Mouse (Mus musculus) hindbrain, embryonic 13.5 days (tissue): ENCODE measurements around the gene Cic. TPM values are rescaled to one million over a fixed set of nuclear protein-coding genes. Genes with fewer than 3 reads are reported as not detected.

Experiments
- ATAC-seq: fragments of 200-750 bp; cut with Nextera tagmentation; 2 replicates; pipeline ENCODE4 v1.8.0; 2017; ENCODE audit warnings: moderate TSS enrichment; ENCODE audit not compliant: low FRiP score
- H3K27ac ChIP-seq: fragments of 300-500 bp; sonication (generic); 2 replicates; pipeline ENCODE4 v1.5.1; 2015; ENCODE audit warnings: inconsistent platforms, mild to moderate bottlenecking, moderate library complexity
- H3K27me3 ChIP-seq: fragments of 300-500 bp; sonication (generic); 2 replicates; pipeline ENCODE4 v1.6.1; 2015; ENCODE audit warnings: mild to moderate bottlenecking, inconsistent platforms
- H3K36me3 ChIP-seq: fragments of 300-500 bp; sonication (generic); 2 replicates; pipeline ENCODE4 v1.6.1; 2015; ENCODE audit warnings: mild to moderate bottlenecking, inconsistent platforms
- H3K4me1 ChIP-seq: fragments of 300-500 bp; sonication (generic); replicated peaks from 2 replicates; pipeline ENCODE4 v1.6.1; 2015; ENCODE audit warnings: inconsistent platforms
- H3K4me2 ChIP-seq: fragments of 300-500 bp; sonication (generic); 2 replicates; pipeline ENCODE4 v1.6.1; 2015; ENCODE audit warnings: inconsistent platforms, mild to moderate bottlenecking, moderate library complexity
- H3K4me3 ChIP-seq: fragments of 300-500 bp; sonication (generic); 2 replicates; pipeline ENCODE4 v1.5.1; 2015; ENCODE audit warnings: mild to moderate bottlenecking, inconsistent platforms
- H3K9ac ChIP-seq: fragments of 300-500 bp; sonication (generic); 2 replicates; pipeline ENCODE4 v1.6.1; 2015; ENCODE audit warnings: mild to moderate bottlenecking, inconsistent platforms
- H3K9me3 ChIP-seq: fragments of 300-500 bp; sonication (generic); 2 replicates; pipeline ENCODE4 v1.6.1; 2016; ENCODE audit warnings: inconsistent platforms
- WGBS: fragments of 180-500 bp; shearing (Covaris S2); methylation state at CpG from one replicate; pipeline ENCODE4 v1.1.7; 2015; 5-methylcytosine and 5-hydroxymethylcytosine counted together
- polyA plus RNA-seq: library from polyadenylated mRNA; unstranded; fragments of >200 nt; fragmentation: Nextera tagmentation; extraction: Ambion mirVana; gene quantifications from 2 replicates; pipeline ENCODE4 v1.2.1, GENCODE M21; 2015

Gene Cic
- polyA plus RNA-seq, 1 experiment from 2014 or later: 36.9 TPM

GRCm38 (mm10) chr7:25233061-25233460, 34.4 kb upstream of the Cic start:
- Histone ChIP-seq H3K27me3 (no peaks in the 10 kb centered on the region), H3K4me2 (no peak overlapping the region), H3K36me3 (peaks cover 74% of the 10 kb centered on the region), H3K27ac (no peak overlapping the region), H3K4me1 (peaks cover 27% of the 10 kb centered on the region), H3K9me3 (no peaks in the 10 kb centered on the region), H3K9ac (no peak overlapping the region), H3K4me3 (no peak overlapping the region)
- ATAC-seq: no peak
- WGBS: 86% methylated on average over 2 of the region's 2 CpGs

DNA sequence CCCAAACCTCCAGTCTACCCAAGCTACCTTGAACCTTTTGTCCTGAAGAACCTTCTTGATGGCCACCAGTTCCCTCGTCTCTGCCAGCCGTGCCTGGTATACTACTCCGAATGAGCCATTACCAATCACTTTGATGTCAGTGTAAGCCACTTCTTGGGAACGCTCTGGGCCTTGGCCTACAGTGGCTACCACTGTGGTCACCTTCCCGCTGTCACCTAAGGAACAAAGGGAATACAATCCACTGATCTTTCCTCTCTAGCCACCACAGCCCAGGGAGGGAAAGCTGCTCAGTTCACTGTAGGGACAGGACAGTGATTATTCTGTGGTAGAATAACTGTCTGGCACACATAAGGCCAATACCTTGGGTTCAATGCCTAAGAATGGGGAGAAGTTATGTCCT, 32.0 kb upstream of the Cic start:
- ATAC-seq: no peak
- Histone ChIP-seq H3K9me3 (no peaks in the 10 kb centered on the region), H3K4me1 (peaks cover 33% of the 10 kb centered on the region), H3K4me3 (peak overlapping the region; percentile 82; the same call in 1 of the 2 replicates), H3K36me3 (peaks cover 49% of the 10 kb centered on the region), H3K27me3 (no peaks in the 10 kb centered on the region), H3K9ac (peak overlapping the region; percentile 97), H3K27ac (no peak overlapping the region), H3K4me2 (peak overlapping the region; percentile 63; the same call in 1 of the 2 replicates)
- 95% methylated on average over 5 of the region's 5 CpGs for WGBS

DNA sequence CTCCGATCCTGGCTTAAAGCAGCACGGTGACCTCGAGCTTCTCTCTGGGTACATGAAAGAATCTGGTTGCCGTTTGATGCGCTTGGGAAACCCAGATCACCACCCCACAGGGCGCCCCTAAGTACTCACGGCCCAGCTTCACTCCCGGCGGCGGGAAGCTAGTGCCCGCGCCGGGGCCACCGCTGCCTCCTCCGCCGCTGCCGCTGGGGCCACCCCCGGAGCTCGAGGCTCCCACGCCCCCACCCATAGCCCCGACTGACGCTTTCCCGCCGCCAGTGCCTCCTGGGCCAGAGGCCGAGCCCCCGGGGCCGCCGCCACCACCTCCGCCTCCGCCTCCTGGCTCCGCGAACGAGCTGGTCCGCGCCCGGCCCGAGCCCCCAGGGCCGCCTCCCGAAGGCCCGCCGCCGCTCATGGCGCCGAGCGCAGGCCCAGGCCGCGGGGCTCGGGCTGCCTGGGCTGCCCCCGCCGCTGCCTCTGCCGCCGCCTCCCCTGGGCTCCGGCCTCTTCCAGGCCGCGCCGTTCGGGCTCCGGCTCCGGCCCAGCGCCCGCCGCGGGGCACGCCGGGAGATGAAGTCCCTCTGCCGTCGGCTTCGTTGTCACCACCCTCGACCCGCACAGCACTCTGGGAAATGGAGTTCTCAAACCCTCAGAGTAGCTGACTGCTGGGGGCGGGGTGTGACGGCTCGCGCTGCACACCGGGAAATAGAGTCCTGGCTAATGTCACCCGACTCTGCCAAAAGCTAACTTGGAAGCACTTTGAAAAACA, 30.1 kb upstream of the Cic start, which contains the start of gene Gsk3a:
Gene Gsk3a (minus strand): TSS at position 603 of the 766 bp plus-strand sequence.
- peak within 1 kb of the TSS; percentile 97 for H3K9ac ChIP-seq
- H3K27ac ChIP-seq: peak within 1 kb of the TSS; percentile 89
- ATAC-seq: peak; percentile 88
- H3K9me3 ChIP-seq: no peaks in the 10 kb centered on the region
- H3K4me1 ChIP-seq: peaks cover 33% of the 10 kb centered on the region
- H3K27me3 ChIP-seq: no peaks in the 10 kb centered on the region
- WGBS: under 1% methylated on average over 76 of the region's 76 CpGs
- H3K36me3 ChIP-seq: peaks cover 30% of the 10 kb centered on the region
- H3K4me3 ChIP-seq: peak within 1 kb of the TSS; percentile 82
- H3K4me2 ChIP-seq: peak within 1 kb of the TSS; percentile 63

DNA sequence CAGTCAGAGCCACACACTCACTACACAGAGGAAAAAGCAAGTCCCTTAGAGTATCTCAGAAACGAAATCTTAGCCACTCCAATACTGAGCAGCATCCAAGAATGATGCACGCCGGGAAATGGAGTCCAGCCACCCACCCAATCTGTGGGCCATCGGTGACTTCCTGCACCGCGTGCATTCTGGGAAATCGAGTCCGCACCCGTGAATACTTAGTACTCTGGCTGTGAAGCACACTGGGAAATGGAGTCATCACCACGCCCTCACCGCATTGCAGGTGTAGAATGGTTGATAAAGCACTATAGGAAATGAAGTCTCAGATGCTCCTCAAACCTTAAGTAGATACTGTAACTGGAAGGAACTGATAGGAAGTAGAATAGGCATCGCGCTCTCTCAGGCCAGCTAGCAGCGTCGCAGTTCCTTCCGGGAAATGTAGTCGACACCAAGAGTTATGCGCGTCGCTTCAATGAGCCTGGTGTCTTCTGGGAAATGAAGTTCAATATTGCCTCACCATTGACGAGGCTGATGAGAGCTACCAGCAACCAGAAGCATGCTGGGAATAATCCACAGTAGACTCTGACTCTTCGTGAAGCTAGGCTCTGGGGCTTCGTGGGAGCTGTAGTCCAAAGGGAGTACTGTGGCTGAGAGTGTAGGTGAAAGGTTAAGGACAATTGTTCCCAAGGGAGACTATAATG, 29.3 kb upstream of the Cic start:
- Histone ChIP-seq H3K36me3 (peaks cover 23% of the 10 kb centered on the region), H3K9me3 (no peaks in the 10 kb centered on the region), H3K27me3 (no peaks in the 10 kb centered on the region), H3K4me2 (peak overlapping the region; percentile 63), H3K9ac (peak overlapping the region; percentile 97), H3K4me1 (peaks cover 33% of the 10 kb centered on the region), H3K27ac (peak overlapping the region; percentile 89), H3K4me3 (peak overlapping the region; percentile 82)
- ATAC-seq: peak; percentile 94
- WGBS: under 1% methylated on average over 23 of the region's 23 CpGs

- peak; percentile 41 for ATAC-seq
- 4% methylated on average over 30 of the region's 30 CpGs for WGBS
- H3K9ac ChIP-seq: peak overlapping the region; percentile 43; the same call in 1 of the 2 replicates
Measured at GRCm38 (mm10) chr7:25238829-25239623, 28.5 kb upstream of the Cic start.

GRCm38 (mm10) chr7:25240631-25241030, 26.9 kb upstream of the Cic start:
- no peaks in the 10 kb centered on the region for H3K27me3 ChIP-seq
- peaks cover 28% of the 10 kb centered on the region for H3K4me1 ChIP-seq
- ATAC-seq: no peak
- WGBS: 71% methylated on average over 7 of the region's 7 CpGs
- 0 out of 2 replicates have a peak overlapping the region, but pooled peaks have one; percentile 30 for H3K27ac ChIP-seq
- H3K4me3 ChIP-seq: no peak overlapping the region
- 0 out of 2 replicates have a peak overlapping the region, but pooled peaks have one; percentile 19 for H3K9ac ChIP-seq
- peaks cover 11% of the 10 kb centered on the region for H3K36me3 ChIP-seq
- H3K4me2 ChIP-seq: no peak overlapping the region
- H3K9me3 ChIP-seq: no peaks in the 10 kb centered on the region

More at GRCm38 (mm10) chr7:25238829-25239623, 28.5 kb upstream of the Cic start:
- H3K4me1 ChIP-seq: peaks cover 33% of the 10 kb centered on the region
- H3K27me3 ChIP-seq: no peaks in the 10 kb centered on the region
- peaks cover 14% of the 10 kb centered on the region for H3K36me3 ChIP-seq
- H3K4me3 ChIP-seq: peak overlapping the region; percentile 82
- H3K4me2 ChIP-seq: peak overlapping the region; percentile 63
- peak overlapping the region; percentile 89 for H3K27ac ChIP-seq
- no peaks in the 10 kb centered on the region for H3K9me3 ChIP-seq

- H3K36me3 ChIP-seq: peaks cover 11% of the 10 kb centered on the region
- H3K27me3 ChIP-seq: no peaks in the 10 kb centered on the region
- ATAC-seq: no peak
- H3K4me3 ChIP-seq: no peak overlapping the region
- H3K4me1 ChIP-seq: peaks cover 28% of the 10 kb centered on the region
- no peak overlapping the region for H3K9ac ChIP-seq
- WGBS: 47% methylated on average over 2 of the region's 2 CpGs
- H3K4me2 ChIP-seq: no peak overlapping the region
- H3K9me3 ChIP-seq: no peaks in the 10 kb centered on the region
- peak overlapping the region; percentile 30; the same call in 1 of the 2 replicates for H3K27ac ChIP-seq
Measured at GRCm38 (mm10) chr7:25241062-25241461, 26.4 kb upstream of the Cic start.

GRCm38 (mm10) chr7:25243361-25243760, 24.1 kb upstream of the Cic start:
- no peak overlapping the region for H3K4me3 ChIP-seq
- H3K9ac ChIP-seq: no peak overlapping the region
- H3K27ac ChIP-seq: no peak overlapping the region
- no peaks in the 10 kb centered on the region for H3K9me3 ChIP-seq
- WGBS: 95% methylated on average over 4 of the region's 4 CpGs
- ATAC-seq: no peak
- H3K27me3 ChIP-seq: no peaks in the 10 kb centered on the region
- peaks cover 41% of the 10 kb centered on the region for H3K4me1 ChIP-seq
- no peak overlapping the region for H3K4me2 ChIP-seq
- peaks cover 11% of the 10 kb centered on the region for H3K36me3 ChIP-seq

- no peak overlapping the region for H3K4me3 ChIP-seq
- no peaks in the 10 kb centered on the region for H3K27me3 ChIP-seq
- H3K4me2 ChIP-seq: no peak overlapping the region
- no peak overlapping the region for H3K9ac ChIP-seq
- no peak for ATAC-seq
- peaks cover 45% of the 10 kb centered on the region for H3K4me1 ChIP-seq
- WGBS: 85% methylated on average over 28 of the region's 30 CpGs
- peaks cover 11% of the 10 kb centered on the region for H3K36me3 ChIP-seq
- no peak overlapping the region for H3K27ac ChIP-seq
- H3K9me3 ChIP-seq: no peaks in the 10 kb centered on the region
Measured at GRCm38 (mm10) chr7:25244562-25245369, 22.7 kb upstream of the Cic start.

- H3K27ac ChIP-seq: peak overlapping the region; percentile 90
- peaks cover 56% of the 10 kb centered on the region for H3K4me1 ChIP-seq
- H3K9ac ChIP-seq: peak overlapping the region; percentile 84; the same call in 1 of the 2 replicates
- H3K9me3 ChIP-seq: no peaks in the 10 kb centered on the region
- H3K27me3 ChIP-seq: no peaks in the 10 kb centered on the region
- H3K36me3 ChIP-seq: peaks cover 11% of the 10 kb centered on the region
- H3K4me2 ChIP-seq: peak overlapping the region; percentile 100
- 53% methylated on average over 20 of the region's 20 CpGs for WGBS
- ATAC-seq: no peak
- H3K4me3 ChIP-seq: peak overlapping the region; percentile 14; the same call in 1 of the 2 replicates
Measured at GRCm38 (mm10) chr7:25246079-25246758, 21.3 kb upstream of the Cic start.

DNA sequence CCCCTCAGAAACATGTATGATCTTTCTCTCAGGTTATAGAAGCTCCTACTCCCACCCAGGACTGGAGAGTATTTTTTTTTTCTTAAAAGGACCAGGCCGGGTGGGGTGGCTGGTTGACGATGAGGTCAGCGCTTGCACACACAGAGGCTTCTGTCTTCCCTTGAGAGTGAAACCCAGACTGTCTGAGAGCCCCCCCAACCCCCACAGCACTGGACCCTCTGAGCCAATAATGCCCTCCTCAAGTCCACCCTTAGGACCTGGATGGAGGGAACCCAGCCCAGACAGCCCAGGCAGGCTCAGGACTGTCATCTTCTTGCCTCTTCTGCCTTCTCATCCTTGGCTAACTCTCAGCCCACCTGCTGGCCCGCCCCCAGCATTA, 20.8 kb upstream of the Cic start:
- 49% methylated on average over 4 of the region's 4 CpGs for WGBS
- peaks cover 61% of the 10 kb centered on the region for H3K4me1 ChIP-seq
- H3K4me2 ChIP-seq: peak overlapping the region; percentile 100
- H3K9me3 ChIP-seq: no peaks in the 10 kb centered on the region
- ATAC-seq: no peak
- peaks cover 11% of the 10 kb centered on the region for H3K36me3 ChIP-seq
- H3K4me3 ChIP-seq: peak overlapping the region; percentile 74
- peak overlapping the region; percentile 84 for H3K9ac ChIP-seq
- H3K27me3 ChIP-seq: no peaks in the 10 kb centered on the region
- H3K27ac ChIP-seq: peak overlapping the region; percentile 90
